Mouse (Mus musculus): ENCODE measurements around the gene St6galnac3.

DNA sequence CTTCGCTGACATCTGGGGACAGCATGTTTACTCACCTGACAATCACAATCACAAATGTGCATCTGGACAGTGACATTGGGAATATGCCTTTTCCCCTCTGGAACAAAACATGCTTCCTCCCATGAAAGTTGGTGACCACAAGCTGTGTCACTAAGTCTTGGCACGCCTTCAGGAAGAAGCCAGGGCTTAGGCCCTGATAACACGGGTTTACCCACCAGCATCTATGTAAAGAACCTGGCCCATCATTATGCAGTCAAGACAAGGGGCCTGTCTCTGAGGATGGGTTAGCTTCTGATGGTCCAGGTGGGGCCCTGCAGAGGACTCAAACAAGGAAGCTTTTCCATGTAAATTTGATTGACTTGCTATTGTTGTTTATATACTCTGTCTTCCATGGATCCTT is 131.9 kb downstream of the St6galnac3 start:
- no peak for TF ChIP-seq CTCF (IDR thresholded peaks at IDR 0.05; ENCODE audit: extremely low read depth, insufficient read depth, low read length)
- no peak for TF ChIP-seq POLR2A (IDR thresholded peaks at IDR 0.05; ENCODE audit: extremely low read depth, insufficient read depth, low read length)
